ENCODE assay signal across 18 mouse cellular contexts in the genomic region with DNA sequence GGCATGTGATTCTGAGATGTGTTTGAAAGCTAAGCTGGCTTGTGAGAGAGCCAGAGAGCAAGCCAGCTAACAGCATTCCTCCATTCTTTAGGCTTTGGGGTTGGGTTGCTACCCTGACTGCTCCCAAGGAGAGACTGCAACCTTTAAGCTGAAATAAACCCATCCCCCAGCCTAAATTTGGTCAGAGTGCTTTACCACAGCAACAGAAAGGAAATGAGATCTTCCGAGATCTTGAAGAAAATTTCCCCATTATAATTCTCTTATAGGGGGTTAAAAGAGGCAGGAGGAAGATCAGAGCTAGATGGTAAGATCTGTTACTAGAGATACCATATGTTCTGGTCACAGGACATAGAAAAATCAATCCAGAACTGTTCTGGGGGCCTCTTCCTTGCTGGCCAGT. TPM values are rescaled to one million over a fixed set of nuclear protein-coding genes. Genes with fewer than 3 reads are reported as not detected.
DNase-seq lines count a peak whose midpoint lies in the region; ATAC-seq and TF ChIP-seq lines count a peak whose summit lies in the region.
"Had no signal": no experiment of that assay in that cellular context is flagged by ENCODE, and none has a peak within 500 bp of the region (broad histone marks: within the 10 kb centered on the region; RNA-seq: fewer than 3 reads in every experiment).

No protein-coding gene starts in this region.

- H3K4me1 ChIP-seq in lung, embryonic 14.5 days (ENCODE audit: insufficient read depth) = no peaks in the 10 kb centered on the region
- peaks cover 6% of the 10 kb centered on the region for H3K4me1 ChIP-seq in lung, adult 2 months (ENCODE audit: control insufficient read depth, insufficient read depth, low read length)
- H3K4me1 ChIP-seq: midbrain, embryonic 12.5 days; neural tube, embryonic 13.5 days had no signal

- no peaks in the 10 kb centered on the region for H3K36me3 ChIP-seq in lung, embryonic 14.5 days (ENCODE audit: insufficient read depth)
- H3K36me3 ChIP-seq: G1E; midbrain, embryonic 12.5 days; neural tube, embryonic 13.5 days had no signal

- H3K9ac ChIP-seq in lung, embryonic 14.5 days = no peak overlapping the region
- H3K9ac ChIP-seq: forebrain, postnatal 0 days; liver, embryonic 14.5 days; midbrain, embryonic 12.5 days; neural tube, embryonic 13.5 days had no signal

- TF ChIP-seq POLR2A in lung, adult 2 months (IDR thresholded peaks at IDR 0.05; ENCODE audit: borderline replicate concordance, extremely low read depth, low read depth, low read length) = no peak

- H3K4me2 ChIP-seq in lung, embryonic 14.5 days = no peak overlapping the region
- H3K4me2 ChIP-seq: midbrain, embryonic 12.5 days; neural tube, embryonic 13.5 days had no signal

- intact Hi-C loops in gastrocnemius, adult 2 months (cut with DNase I) = no loop called here
- intact Hi-C loops in gastrocnemius, postnatal 14 days (cut with DNase I; ENCODE audit: low total_unique reads) = no loop called here

- no peak for DNase-seq in gastrocnemius, adult 2 months
- no peak for DNase-seq in gastrocnemius, adult 18-20 months (ENCODE audit: low spot score)
- no peak for DNase-seq in lung, embryonic 14.5 days
- no peak for DNase-seq in lung, adult 2 months
- DNase-seq in CD4-positive, CD25-positive, alpha-beta regulatory T cell, adult 2 months (ENCODE audit: low read depth, low spot score) = peak; percentile 68
- no peak for DNase-seq in right cerebral cortex, postnatal 36 days (ENCODE audit: low spot score in 2 of 2)
- no peak for DNase-seq in gastrocnemius, postnatal 14 days
- DNase-seq: cerebellum, postnatal 36 days; forebrain, postnatal 0 days; retina, postnatal 1 day had no signal

- 0 out of 2 replicates have a peak overlapping the region, but pooled peaks have one; percentile 24 for H3K27ac ChIP-seq in gastrocnemius, adult 2 months
- no peak overlapping the region; the same call in 1 of the 2 replicates for H3K27ac ChIP-seq in lung, embryonic 14.5 days (ENCODE audit: low read depth)
- H3K27ac ChIP-seq: heart, adult 2 months; liver, embryonic 14.5 days; midbrain, embryonic 12.5 days; neural tube, embryonic 13.5 days had no signal

- TF ChIP-seq CTCF in gastrocnemius, adult 2 months (IDR thresholded peaks at IDR 0.05) = no peak
- no peak for TF ChIP-seq CTCF in lung, embryonic 14.5 days (IDR thresholded peaks at IDR 0.05; ENCODE audit: low read depth)
- TF ChIP-seq CTCF in lung, adult 2 months (IDR thresholded peaks at IDR 0.05; ENCODE audit: insufficient read depth, low read length) = no peak

- no peaks in the 10 kb centered on the region for H3K27me3 ChIP-seq in lung, embryonic 14.5 days (ENCODE audit: insufficient read depth, low read length)
- H3K27me3 ChIP-seq: midbrain, embryonic 12.5 days; neural tube, embryonic 13.5 days had no signal

- H3K4me3 ChIP-seq in gastrocnemius, adult 2 months = no peak overlapping the region
- H3K4me3 ChIP-seq in lung, embryonic 14.5 days (ENCODE audit: low read depth, low read length) = no peak overlapping the region
- no peak overlapping the region for H3K4me3 ChIP-seq in lung, adult 2 months (replicated peaks; ENCODE audit: extremely low read depth, low read depth, low read length)
- H3K4me3 ChIP-seq: heart, adult 2 months; midbrain, embryonic 12.5 days; neural tube, embryonic 13.5 days had no signal

- peaks cover 4% of the 10 kb centered on the region; the same call in 1 of the 2 replicates for H3K9me3 ChIP-seq in lung, embryonic 14.5 days (ENCODE audit: low read depth, low read length)

- ATAC-seq in lung, embryonic 14.5 days (ENCODE audit: insufficient read depth) = peak; percentile 31; the same call in 1 of the 2 replicates
- peak; percentile 65 for ATAC-seq in inflammation-experienced regulatory T-cells, adult 6 months
- ATAC-seq: forebrain, postnatal 0 days had no signal

- WGBS in lung, embryonic 14.5 days = 79% methylated on average over 1 of the region's 1 CpGs
- 62% methylated on average over 1 of the region's 1 CpGs for WGBS in lung, adult 2 months

RNA-seq across cellular contexts. Expression of gene E330021D16Rik, which starts 34.6 kb away (rescaled TPM):
- not detected for total RNA-seq in gastrocnemius, adult 2 months (2021)
- total RNA-seq in gastrocnemius, adult 18-20 months (2021) = not detected
- polyA plus RNA-seq in lung, embryonic 14.5 days (2014; fragmentation: Nextera tagmentation; extraction: Ambion mirVana) = not detected in 2 replicates
- 0.11 TPM in 1 of 2 replicates, not detected in the other for polyA plus RNA-seq in lung, adult 2 months (2012; rRNA removed)
- polyA plus RNA-seq in inflammation-experienced regulatory T-cells, adult 6 months (2017; shearing (Covaris generic)) = under 1 TPM in 2 of 3 experiments, not detected in 1; 0.42 to 0.91 TPM
- total RNA-seq in gastrocnemius, postnatal 14 days (2021) = not detected
- total RNA-seq: heart, adult 2 months; left cerebral cortex, adult 8-10 months had no signal
- polyA plus RNA-seq: forebrain, postnatal 0 days; G1E; heart, adult 2 months; large intestine, adult 2 months; midbrain, embryonic 12.5 days; neural tube, embryonic 13.5 days had no signal

RNA-seq across cellular contexts. Expression of gene Atf7ip, which starts 56.0 kb away (rescaled TPM):
- 10 to 100 TPM; 43.4 to 46.9 TPM for total RNA-seq in gastrocnemius, adult 2 months (2021)
- 10 to 100 TPM; 40.0 to 42.4 TPM for total RNA-seq in gastrocnemius, adult 18-20 months (2021)
- 48.3 and 56.1 TPM in 2 replicates for polyA plus RNA-seq in lung, embryonic 14.5 days (2014; fragmentation: Nextera tagmentation; extraction: Ambion mirVana)
- polyA plus RNA-seq in lung, adult 2 months (2012; rRNA removed) = 24.8 and 28.3 TPM in 2 replicates
- polyA plus RNA-seq in inflammation-experienced regulatory T-cells, adult 6 months (2017; shearing (Covaris generic)) = 10 to 100 TPM; 79.8 to 94.2 (median 91.2) TPM
- total RNA-seq in gastrocnemius, postnatal 14 days (2021) = 10 to 100 TPM; 32.8 to 51.9 TPM
